Mouse (Mus musculus): ENCODE results near the gene Gm13276. TPM values are rescaled to one million over a fixed set of nuclear protein-coding genes. Genes with fewer than 3 reads are reported as not detected.
"Not testable (repeated sequence)": the region's sequence is repeated elsewhere in the genome, so short reads cannot be mapped to it uniquely, and the experiment has no call there.

The Gm13276 gene
- total and polyA plus RNA-seq, 2 experiments = not detected

GRCm38 (mm10) chr4:88760431-88760830 lies 25.1 kb upstream of the Gm13276 start:
- Histone ChIP-seq H3K27ac (replicated peaks; ENCODE audit: insufficient read depth, low read depth, low read length) (peak overlapping the region; percentile 43; the same call in 1 of the 2 replicates), H3K4me3 (ENCODE audit: insufficient read depth, low read depth, low read length) (peak overlapping the region; percentile 9; the same call in 1 of the 2 replicates), H3K9ac (ENCODE audit: low read depth, low read length) (0 out of 2 replicates have a peak overlapping the region, but pooled peaks have one; percentile 67)
- not testable (repeated sequence) for H3K4me1 ChIP-seq (ENCODE audit: control insufficient read depth, insufficient read depth, low read length); H3K27me3 ChIP-seq (ENCODE audit: control insufficient read depth, insufficient read depth, low read length); H3K79me2 ChIP-seq (ENCODE audit: control insufficient read depth, insufficient read depth, low read length); H3K36me3 ChIP-seq (ENCODE audit: control insufficient read depth, insufficient read depth, low read length)
- TF ChIP-seq CTCF (IDR thresholded peaks at IDR 0.05; ENCODE audit: low read depth, low read length) (peak; percentile 40), POLR2A (IDR thresholded peaks at IDR 0.05; ENCODE audit: extremely low read depth, insufficient read depth, low read length) (peak; percentile 50; the same call in 1 of the 2 replicates)
- WGBS = 0% methylated on average over 26 of the region's 28 CpGs
- DNase-seq (ENCODE audit: extremely low read depth, low read depth, low spot score) = peak; percentile 71

GRCm38 (mm10) chr4:88761776-88762175 lies 23.7 kb upstream of the Gm13276 start:
- not testable (repeated sequence) for H3K27ac ChIP-seq (replicated peaks; ENCODE audit: insufficient read depth, low read depth, low read length); H3K79me2 ChIP-seq (ENCODE audit: control insufficient read depth, insufficient read depth, low read length); H3K36me3 ChIP-seq (ENCODE audit: control insufficient read depth, insufficient read depth, low read length); H3K27me3 ChIP-seq (ENCODE audit: control insufficient read depth, insufficient read depth, low read length); H3K9ac ChIP-seq (ENCODE audit: low read depth, low read length); H3K4me3 ChIP-seq (ENCODE audit: insufficient read depth, low read depth, low read length); H3K4me1 ChIP-seq (ENCODE audit: control insufficient read depth, insufficient read depth, low read length); DNase-seq (ENCODE audit: extremely low read depth, low read depth, low spot score)
- 66% methylated on average over 6 of the region's 8 CpGs for WGBS

GRCm38 (mm10) chr4:88762341-88762740 lies 23.2 kb upstream of the Gm13276 start:
- not testable (repeated sequence) for DNase-seq (ENCODE audit: extremely low read depth, low read depth, low spot score); H3K9ac ChIP-seq (ENCODE audit: low read depth, low read length); H3K27me3 ChIP-seq (ENCODE audit: control insufficient read depth, insufficient read depth, low read length); H3K27ac ChIP-seq (replicated peaks; ENCODE audit: insufficient read depth, low read depth, low read length); H3K4me3 ChIP-seq (ENCODE audit: insufficient read depth, low read depth, low read length); H3K79me2 ChIP-seq (ENCODE audit: control insufficient read depth, insufficient read depth, low read length); H3K36me3 ChIP-seq (ENCODE audit: control insufficient read depth, insufficient read depth, low read length); H3K4me1 ChIP-seq (ENCODE audit: control insufficient read depth, insufficient read depth, low read length)
- 57% methylated on average over 9 of the region's 9 CpGs for WGBS

GRCm38 (mm10) chr4:88763384-88764018 lies 22.0 kb upstream of the Gm13276 start:
- peak; percentile 40; the same call in 1 of the 2 replicates for TF ChIP-seq CTCF (IDR thresholded peaks at IDR 0.05; ENCODE audit: low read depth, low read length)
- 0 out of 2 replicates have a peak, but pooled peaks have one; percentile 13 for TF ChIP-seq POLR2A (IDR thresholded peaks at IDR 0.05; ENCODE audit: extremely low read depth, insufficient read depth, low read length)
- H3K4me3 ChIP-seq (ENCODE audit: insufficient read depth, low read depth, low read length) = peak overlapping the region; percentile 45
- DNase-seq (ENCODE audit: extremely low read depth, low read depth, low spot score) = peak; percentile 75
- H3K27ac ChIP-seq (replicated peaks; ENCODE audit: insufficient read depth, low read depth, low read length); H3K27me3 ChIP-seq (ENCODE audit: control insufficient read depth, insufficient read depth, low read length); H3K36me3 ChIP-seq (ENCODE audit: control insufficient read depth, insufficient read depth, low read length); H3K79me2 ChIP-seq (ENCODE audit: control insufficient read depth, insufficient read depth, low read length); H3K4me1 ChIP-seq (ENCODE audit: control insufficient read depth, insufficient read depth, low read length): not testable (repeated sequence)
- 5% methylated on average over 35 of the region's 42 CpGs for WGBS
- H3K9ac ChIP-seq (ENCODE audit: low read depth, low read length) = peak overlapping the region; percentile 55; the same call in 1 of the 2 replicates

- not testable (repeated sequence) for DNase-seq (ENCODE audit: extremely low read depth, low read depth, low spot score); H3K27ac ChIP-seq (replicated peaks; ENCODE audit: insufficient read depth, low read depth, low read length); H3K79me2 ChIP-seq (ENCODE audit: control insufficient read depth, insufficient read depth, low read length); H3K27me3 ChIP-seq (ENCODE audit: control insufficient read depth, insufficient read depth, low read length); H3K4me3 ChIP-seq (ENCODE audit: insufficient read depth, low read depth, low read length); H3K4me1 ChIP-seq (ENCODE audit: control insufficient read depth, insufficient read depth, low read length); H3K36me3 ChIP-seq (ENCODE audit: control insufficient read depth, insufficient read depth, low read length); H3K9ac ChIP-seq (ENCODE audit: low read depth, low read length)
- WGBS = no CpG with 5 or more reads among the region's 32 CpGs
These were observed 12.0 kb upstream of the Gm13276 start, which contains the start of gene Gm13290 for GRCm38 (mm10) chr4:88773534-88773933. Gene Gm13290 (plus strand): TSS chr4:88773834.

GRCm38 (mm10) chr4:88776622-88777021 lies 8.9 kb upstream of the Gm13276 start, which contains the start of gene Gm13289:
Gene Gm13289 (plus strand): TSS chr4:88776922.
- not testable (repeated sequence) for H3K27me3 ChIP-seq (ENCODE audit: control insufficient read depth, insufficient read depth, low read length); H3K9ac ChIP-seq (ENCODE audit: low read depth, low read length); H3K79me2 ChIP-seq (ENCODE audit: control insufficient read depth, insufficient read depth, low read length); H3K27ac ChIP-seq (replicated peaks; ENCODE audit: insufficient read depth, low read depth, low read length); H3K4me3 ChIP-seq (ENCODE audit: insufficient read depth, low read depth, low read length); H3K36me3 ChIP-seq (ENCODE audit: control insufficient read depth, insufficient read depth, low read length); DNase-seq (ENCODE audit: extremely low read depth, low read depth, low spot score); H3K4me1 ChIP-seq (ENCODE audit: control insufficient read depth, insufficient read depth, low read length)
- WGBS = no CpG with 5 or more reads among the region's 29 CpGs

- WGBS = no CpG with 5 or more reads among the region's 29 CpGs
- not testable (repeated sequence) for H3K36me3 ChIP-seq (ENCODE audit: control insufficient read depth, insufficient read depth, low read length); H3K27ac ChIP-seq (replicated peaks; ENCODE audit: insufficient read depth, low read depth, low read length); H3K27me3 ChIP-seq (ENCODE audit: control insufficient read depth, insufficient read depth, low read length); H3K4me1 ChIP-seq (ENCODE audit: control insufficient read depth, insufficient read depth, low read length); DNase-seq (ENCODE audit: extremely low read depth, low read depth, low spot score); H3K79me2 ChIP-seq (ENCODE audit: control insufficient read depth, insufficient read depth, low read length); H3K9ac ChIP-seq (ENCODE audit: low read depth, low read length); H3K4me3 ChIP-seq (ENCODE audit: insufficient read depth, low read depth, low read length)
These were observed 6.0 kb upstream of the Gm13276 start, which contains the start of gene Gm13272 for GRCm38 (mm10) chr4:88779550-88779949. Gene Gm13272 (plus strand): TSS chr4:88779850.

- H3K79me2 ChIP-seq (ENCODE audit: control insufficient read depth, insufficient read depth, low read length); H3K9ac ChIP-seq (ENCODE audit: low read depth, low read length); H3K36me3 ChIP-seq (ENCODE audit: control insufficient read depth, insufficient read depth, low read length); H3K4me3 ChIP-seq (ENCODE audit: insufficient read depth, low read depth, low read length); H3K4me1 ChIP-seq (ENCODE audit: control insufficient read depth, insufficient read depth, low read length); DNase-seq (ENCODE audit: extremely low read depth, low read depth, low spot score); H3K27ac ChIP-seq (replicated peaks; ENCODE audit: insufficient read depth, low read depth, low read length); H3K27me3 ChIP-seq (ENCODE audit: control insufficient read depth, insufficient read depth, low read length): not testable (repeated sequence)
- 51% methylated on average over 16 of the region's 18 CpGs for WGBS
These were observed 5.2 kb upstream of the Gm13276 start for GRCm38 (mm10) chr4:88780320-88780719.

- not testable (repeated sequence) for DNase-seq (ENCODE audit: extremely low read depth, low read depth, low spot score); H3K4me3 ChIP-seq (ENCODE audit: insufficient read depth, low read depth, low read length); H3K79me2 ChIP-seq (ENCODE audit: control insufficient read depth, insufficient read depth, low read length); H3K36me3 ChIP-seq (ENCODE audit: control insufficient read depth, insufficient read depth, low read length); H3K27me3 ChIP-seq (ENCODE audit: control insufficient read depth, insufficient read depth, low read length); H3K4me1 ChIP-seq (ENCODE audit: control insufficient read depth, insufficient read depth, low read length); H3K9ac ChIP-seq (ENCODE audit: low read depth, low read length)
- WGBS = 9% methylated on average over 5 of the region's 7 CpGs
- H3K27ac ChIP-seq (replicated peaks; ENCODE audit: insufficient read depth, low read depth, low read length) = 0 out of 2 replicates have a peak within 1 kb of the TSS, but pooled peaks have one; percentile 12
These were observed 3.7 kb upstream of the Gm13276 start, which contains the start of gene Ifnz for GRCm38 (mm10) chr4:88781831-88782230. Gene Ifnz (plus strand): TSS chr4:88782131.
